Mouse (Mus musculus) intestine, embryonic 16.5 days (tissue): ENCODE data around the gene Rai1. TPM values are rescaled to one million over a fixed set of nuclear protein-coding genes. Genes with fewer than 3 reads are reported as not detected.

Experiments used
- ATAC-seq: fragments of 200-750 bp; cut with Nextera tagmentation; 2 replicates; pipeline ENCODE4 v1.8.0; 2017; ENCODE audit warnings: moderate TSS enrichment, moderate library complexity
- H3K27ac ChIP-seq: fragments of 300-500 bp; sonication (generic); 2 replicates; pipeline ENCODE4 v1.5.1; 2014; ENCODE audit warnings: mild to moderate bottlenecking, low read length
- H3K27me3 ChIP-seq: fragments of 300-500 bp; sonication (generic); replicated peaks from 2 replicates; pipeline ENCODE4 v1.6.1; 2014; ENCODE audit warnings: low read length, control low read depth, mixed read lengths; ENCODE audit not compliant: control insufficient read depth, insufficient read depth
- H3K36me3 ChIP-seq: fragments of 300-500 bp; sonication (generic); 2 replicates; pipeline ENCODE4 v1.6.1; 2014; ENCODE audit warnings: low read length, control low read depth; ENCODE audit not compliant: control insufficient read depth, insufficient read depth
- H3K4me1 ChIP-seq: fragments of 300-500 bp; sonication (generic); 2 replicates; pipeline ENCODE4 v1.6.1; 2014; ENCODE audit warnings: low read length, control low read depth, mixed read lengths; ENCODE audit not compliant: control insufficient read depth, insufficient read depth
- H3K4me2 ChIP-seq: fragments of 300-500 bp; sonication (generic); 2 replicates; pipeline ENCODE4 v1.6.1; 2014; ENCODE audit warnings: low read depth, low read length, control low read depth
- H3K4me3 ChIP-seq: fragments of 300-500 bp; sonication (generic); 2 replicates; pipeline ENCODE4 v1.5.1; 2014; ENCODE audit warnings: mild to moderate bottlenecking, low read length
- H3K9ac ChIP-seq: fragments of 300-500 bp; sonication (generic); 2 replicates; pipeline ENCODE4 v1.6.1; 2014; ENCODE audit warnings: low read depth, low read length
- H3K9me3 ChIP-seq: fragments of 300-500 bp; sonication (generic); 2 replicates; pipeline ENCODE4 v1.6.1; 2016; ENCODE audit warnings: low read length, control low read depth; ENCODE audit not compliant: control insufficient read depth
- WGBS: fragments of 180-500 bp; shearing (Covaris S2); extraction: QIAGEN DNeasy Blood & Tissue Kit; methylation state at CpG from one replicate; pipeline ENCODE4 v1.1.7; 2014; 5-methylcytosine and 5-hydroxymethylcytosine counted together
- polyA plus RNA-seq: library from polyadenylated mRNA; unstranded; fragments of >200 nt; fragmentation: Nextera tagmentation; extraction: Ambion mirVana; gene quantifications from 2 replicates; pipeline ENCODE4 v1.2.1, GENCODE M21; 2015

The Rai1 gene
- polyA plus RNA-seq, 1 experiment from 2014 or later: 12.4 TPM

DNA sequence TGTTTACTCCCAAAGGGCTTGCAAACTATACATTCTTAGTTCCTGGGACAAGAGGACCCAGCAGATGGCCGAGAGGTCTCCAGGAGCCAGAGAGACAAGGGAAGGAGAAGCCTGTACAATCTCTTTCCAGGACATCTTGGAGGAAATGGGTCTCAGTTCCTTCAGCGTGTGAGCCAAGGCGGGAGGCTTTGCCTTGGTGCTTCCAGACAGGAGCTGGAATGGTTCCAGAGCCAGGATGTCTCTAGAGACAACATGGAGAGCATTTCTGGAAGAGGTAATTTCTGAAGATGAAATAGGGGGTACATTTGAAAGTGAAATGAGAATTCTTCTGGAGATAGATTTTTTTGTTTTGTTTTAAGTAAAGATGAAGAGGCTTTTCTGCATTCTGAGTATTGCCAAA is 45.9 kb downstream of the Rai1 start:
- Histone ChIP-seq H3K27me3 (no peaks in the 10 kb centered on the region), H3K9ac (no peak overlapping the region), H3K27ac (no peak overlapping the region; the same call in 1 of the 2 replicates), H3K9me3 (no peaks in the 10 kb centered on the region), H3K36me3 (no peaks in the 10 kb centered on the region; the same call in 1 of the 2 replicates), H3K4me3 (no peak overlapping the region), H3K4me1 (peaks cover 4% of the 10 kb centered on the region; the same call in 1 of the 2 replicates), H3K4me2 (no peak overlapping the region)
- WGBS: 65% methylated on average over 3 of the region's 3 CpGs
- no peak for ATAC-seq

DNA sequence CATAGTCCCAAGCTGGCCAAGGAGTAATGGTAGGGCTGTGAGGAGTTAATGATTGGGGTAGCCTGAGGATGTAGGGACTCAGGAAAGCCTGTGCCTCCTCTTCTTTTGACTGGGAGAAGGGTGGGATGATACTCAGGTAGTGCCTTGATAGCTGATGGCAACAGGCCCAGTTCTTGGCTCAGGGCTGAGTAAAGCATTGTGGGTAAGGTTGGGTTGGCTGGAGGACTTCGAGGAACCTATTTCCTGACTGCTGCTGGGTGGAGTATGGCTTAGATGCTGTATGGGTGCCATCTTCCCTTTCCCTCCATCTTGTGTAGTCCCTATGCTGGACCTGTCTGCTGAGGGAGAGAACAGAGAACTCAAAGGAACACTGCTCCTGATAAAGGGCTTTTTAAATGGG is 47.5 kb downstream of the Rai1 start:
- WGBS: 81% methylated on average over 1 of the region's 1 CpGs
- H3K4me3 ChIP-seq: no peak overlapping the region
- no peak overlapping the region for H3K27ac ChIP-seq
- no peak for ATAC-seq
- no peak overlapping the region for H3K4me2 ChIP-seq
- no peaks in the 10 kb centered on the region; the same call in 1 of the 2 replicates for H3K36me3 ChIP-seq
- H3K27me3 ChIP-seq: no peaks in the 10 kb centered on the region
- no peaks in the 10 kb centered on the region for H3K9me3 ChIP-seq
- H3K4me1 ChIP-seq: no peaks in the 10 kb centered on the region; the same call in 1 of the 2 replicates
- H3K9ac ChIP-seq: no peak overlapping the region

DNA sequence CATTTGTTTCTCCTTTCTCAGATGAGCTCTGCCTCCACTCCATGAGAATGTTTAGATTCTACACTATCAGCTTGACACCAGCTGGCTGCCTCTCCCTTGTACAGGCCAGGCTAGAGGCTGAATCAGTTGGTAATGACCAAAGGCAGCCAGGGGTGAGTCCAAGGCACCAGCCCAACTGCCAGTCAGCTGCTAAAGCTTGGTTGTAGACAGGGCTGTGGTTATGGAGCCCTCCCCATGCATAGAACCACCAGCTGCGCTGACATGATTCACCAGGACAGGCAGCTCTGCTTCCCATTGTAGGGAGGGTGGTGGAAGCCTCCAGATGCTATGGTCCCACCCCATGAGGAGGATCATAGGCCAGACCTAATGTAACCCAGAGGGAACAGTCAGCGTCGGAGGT is 49.1 kb downstream of the Rai1 start:
- no peak for ATAC-seq
- H3K4me1 ChIP-seq: no peaks in the 10 kb centered on the region
- H3K27me3 ChIP-seq: no peaks in the 10 kb centered on the region
- 83% methylated on average over 3 of the region's 3 CpGs for WGBS
- no peak overlapping the region for H3K4me3 ChIP-seq
- H3K27ac ChIP-seq: no peak overlapping the region
- no peaks in the 10 kb centered on the region; the same call in 1 of the 2 replicates for H3K36me3 ChIP-seq
- no peak overlapping the region for H3K4me2 ChIP-seq
- H3K9ac ChIP-seq: no peak overlapping the region
- no peaks in the 10 kb centered on the region for H3K9me3 ChIP-seq

DNA sequence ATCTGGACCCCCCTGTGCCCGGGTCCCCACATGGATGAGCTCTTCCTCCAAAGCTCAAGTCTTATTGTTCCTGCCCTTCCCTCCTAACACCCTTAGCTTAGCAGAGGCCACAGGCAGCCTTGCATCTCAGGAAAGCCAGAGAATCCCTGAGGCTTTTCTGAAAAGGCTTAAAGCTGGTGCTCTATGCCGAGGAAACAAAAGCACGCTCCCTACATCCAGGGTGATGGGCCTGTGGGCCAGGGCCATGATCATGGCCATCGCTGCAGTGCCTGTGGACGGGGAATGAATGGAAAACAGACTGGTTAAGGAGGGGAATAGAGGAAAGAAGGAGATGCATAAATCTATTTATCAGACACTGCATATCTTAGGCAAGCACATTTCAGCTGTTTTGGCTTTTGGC is 50.9 kb downstream of the Rai1 start:
- H3K4me3 ChIP-seq: no peak overlapping the region
- H3K9ac ChIP-seq: no peak overlapping the region
- no peak overlapping the region for H3K4me2 ChIP-seq
- H3K4me1 ChIP-seq: peaks cover 3% of the 10 kb centered on the region; the same call in 1 of the 2 replicates
- no peaks in the 10 kb centered on the region for H3K9me3 ChIP-seq
- no peaks in the 10 kb centered on the region; the same call in 1 of the 2 replicates for H3K36me3 ChIP-seq
- no peak for ATAC-seq
- WGBS: 81% methylated on average over 5 of the region's 5 CpGs
- no peak overlapping the region for H3K27ac ChIP-seq
- H3K27me3 ChIP-seq: no peaks in the 10 kb centered on the region

DNA sequence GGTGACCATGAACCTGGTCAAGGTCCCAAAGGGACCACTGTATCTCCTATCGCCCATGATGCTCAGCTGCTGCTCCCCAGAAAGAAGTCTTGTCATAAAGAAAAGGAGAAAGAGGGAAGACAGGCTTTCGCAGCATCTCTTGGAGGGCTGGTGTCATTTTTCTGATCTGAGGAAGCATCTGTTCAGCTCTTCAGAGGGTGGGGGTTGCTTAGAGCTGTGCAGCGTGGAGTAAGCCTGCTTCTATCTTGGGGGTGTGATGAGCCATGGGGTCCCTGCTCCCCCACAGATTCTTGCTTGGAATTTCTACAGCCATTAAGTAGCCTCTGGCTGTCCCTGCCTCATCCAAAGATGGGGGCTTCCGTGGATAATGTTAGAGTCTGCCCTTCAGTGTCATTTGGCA is 53.5 kb downstream of the Rai1 start:
- Histone ChIP-seq H3K4me1 (peaks cover 5% of the 10 kb centered on the region; the same call in 1 of the 2 replicates), H3K4me2 (no peak overlapping the region), H3K27ac (no peak overlapping the region), H3K9ac (no peak overlapping the region), H3K4me3 (no peak overlapping the region), H3K27me3 (no peaks in the 10 kb centered on the region), H3K36me3 (no peaks in the 10 kb centered on the region), H3K9me3 (no peaks in the 10 kb centered on the region)
- WGBS: 76% methylated on average over 4 of the region's 4 CpGs
- no peak for ATAC-seq

DNA sequence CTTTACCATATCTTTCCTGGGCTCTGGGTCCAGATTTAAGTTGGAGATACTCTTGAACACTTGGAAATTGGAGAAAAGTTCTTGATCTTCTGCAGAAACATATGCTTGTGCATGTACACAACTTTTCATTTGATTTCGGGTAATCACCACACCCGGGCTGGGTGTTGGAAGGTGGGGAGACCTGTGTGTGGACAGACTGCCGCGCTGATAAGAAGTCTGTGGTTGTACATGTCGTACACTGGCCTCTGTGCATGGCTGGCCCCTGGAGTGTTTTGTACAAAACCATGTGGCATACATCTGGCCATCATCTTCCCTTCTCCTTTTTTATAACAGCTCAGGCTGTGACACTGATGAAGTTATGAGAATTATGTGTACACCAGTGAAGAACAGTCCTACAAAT is 55.1 kb downstream of the Rai1 start:
- no peaks in the 10 kb centered on the region for H3K9me3 ChIP-seq
- H3K4me1 ChIP-seq: peaks cover 18% of the 10 kb centered on the region
- no peak overlapping the region for H3K27ac ChIP-seq
- H3K9ac ChIP-seq: no peak overlapping the region
- H3K4me2 ChIP-seq: no peak overlapping the region
- no peak overlapping the region for H3K4me3 ChIP-seq
- WGBS: 75% methylated on average over 5 of the region's 5 CpGs
- no peak for ATAC-seq
- H3K36me3 ChIP-seq: no peaks in the 10 kb centered on the region
- no peaks in the 10 kb centered on the region for H3K27me3 ChIP-seq

DNA sequence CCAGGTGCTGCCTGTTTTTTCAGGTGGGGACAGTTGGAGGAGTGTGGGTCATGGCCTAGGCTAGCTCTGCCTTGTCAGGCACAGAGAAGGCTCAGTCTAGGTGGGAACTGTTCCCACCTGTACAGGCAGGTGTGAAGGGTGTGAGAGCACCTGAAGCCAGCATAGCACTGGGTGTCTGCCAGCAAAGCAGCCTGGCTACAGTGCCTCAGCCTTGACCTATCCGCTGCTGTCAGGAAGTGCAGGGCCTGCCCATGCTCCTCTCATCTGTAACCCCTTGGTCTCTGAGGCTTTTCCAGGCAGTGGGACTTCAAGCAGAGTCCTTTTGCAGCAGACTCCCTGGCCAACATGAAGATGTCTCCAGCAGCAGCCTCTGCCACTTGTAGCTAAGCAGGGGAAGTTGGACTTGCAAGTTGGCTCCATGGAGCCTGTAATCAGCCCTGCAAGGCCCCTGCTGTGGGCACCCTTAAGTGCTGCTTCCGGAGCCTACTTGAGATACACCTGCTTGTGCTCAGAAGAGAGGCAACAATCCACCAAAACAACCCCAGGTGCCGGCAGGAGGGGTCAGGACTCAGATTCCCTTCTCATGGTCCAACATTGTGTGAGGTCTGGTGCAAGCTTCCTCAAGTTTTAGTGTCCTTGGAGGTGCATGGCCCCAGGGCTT is 55.8 kb downstream of the Rai1 start:
- no peak overlapping the region for H3K4me2 ChIP-seq
- no peak overlapping the region for H3K4me3 ChIP-seq
- no peaks in the 10 kb centered on the region for H3K36me3 ChIP-seq
- no peak for ATAC-seq
- peaks cover 20% of the 10 kb centered on the region for H3K4me1 ChIP-seq
- 55% methylated on average over 3 of the region's 3 CpGs for WGBS
- H3K27ac ChIP-seq: no peak overlapping the region
- no peaks in the 10 kb centered on the region for H3K9me3 ChIP-seq
- H3K9ac ChIP-seq: no peak overlapping the region
- no peaks in the 10 kb centered on the region for H3K27me3 ChIP-seq

DNA sequence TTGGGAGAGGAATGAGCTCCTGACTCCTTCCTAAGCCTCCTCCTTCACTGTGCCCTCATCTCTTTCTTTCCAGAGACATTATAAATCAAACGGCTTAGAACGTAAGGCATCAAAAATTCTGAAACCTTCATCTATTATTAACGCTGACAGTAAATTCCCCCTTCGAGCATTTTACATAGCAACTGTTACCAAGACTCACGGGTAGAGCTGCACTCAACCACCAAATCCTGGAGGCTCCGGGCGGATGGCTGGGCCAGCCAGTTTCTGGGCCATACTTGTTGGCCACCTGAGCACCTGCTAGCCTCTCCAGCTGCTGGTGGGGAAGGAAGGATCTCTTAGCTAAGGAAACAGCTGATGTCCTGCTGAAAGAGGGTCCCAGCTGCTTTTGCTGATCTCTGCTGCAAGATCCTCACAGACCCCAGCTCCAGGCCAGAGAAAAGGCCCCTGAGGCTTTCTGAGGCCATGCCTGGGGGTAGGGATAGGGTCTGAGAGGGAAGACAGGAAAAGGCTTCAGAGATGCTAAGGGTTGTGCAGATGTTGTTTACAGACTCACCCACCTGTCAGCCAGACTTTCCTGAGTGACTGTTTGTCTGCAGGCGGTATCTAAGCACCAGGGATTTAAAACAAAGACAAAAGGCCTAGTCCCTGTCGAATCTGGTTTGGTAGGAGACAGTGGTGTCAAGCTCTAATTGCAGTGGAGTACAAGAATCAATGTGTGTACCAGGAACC is 56.5 kb downstream of the Rai1 start:
- Histone ChIP-seq H3K27ac (no peak overlapping the region), H3K4me3 (no peak overlapping the region), H3K4me1 (peaks cover 20% of the 10 kb centered on the region), H3K27me3 (no peaks in the 10 kb centered on the region), H3K9me3 (no peaks in the 10 kb centered on the region), H3K4me2 (no peak overlapping the region), H3K36me3 (no peaks in the 10 kb centered on the region), H3K9ac (no peak overlapping the region)
- ATAC-seq: no peak
- 57% methylated on average over 9 of the region's 9 CpGs for WGBS

DNA sequence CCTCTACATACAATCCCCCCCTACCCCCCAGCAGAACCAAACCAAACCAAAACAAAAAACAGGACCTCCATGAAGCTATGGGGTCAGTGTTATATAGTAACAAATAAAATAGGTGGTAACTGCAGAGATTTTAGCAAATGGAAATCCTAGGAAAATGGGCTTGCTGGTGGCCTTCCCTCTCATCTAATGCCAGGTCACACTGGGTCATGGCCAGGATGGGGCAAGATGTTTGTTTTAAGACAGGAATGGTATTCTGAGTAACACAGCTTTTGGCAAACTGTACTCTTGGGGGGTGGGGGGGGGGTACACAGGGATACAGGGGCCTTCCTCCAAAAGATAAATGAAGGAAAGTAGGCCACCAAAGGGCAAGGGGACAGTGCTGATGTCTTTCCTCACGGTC is 57.7 kb downstream of the Rai1 start:
- Histone ChIP-seq H3K9me3 (no peaks in the 10 kb centered on the region), H3K9ac (no peak overlapping the region), H3K4me2 (no peak overlapping the region), H3K36me3 (no peaks in the 10 kb centered on the region), H3K27ac (no peak overlapping the region), H3K4me1 (peaks cover 24% of the 10 kb centered on the region), H3K27me3 (no peaks in the 10 kb centered on the region), H3K4me3 (no peak overlapping the region)
- ATAC-seq: no peak
- 83% methylated on average over 1 of the region's 1 CpGs for WGBS
